Mouse (Mus musculus) myocyte (in vitro differentiated cells): Measurements from ENCODE around the gene Morn1. TPM values are rescaled to one million over a fixed set of nuclear protein-coding genes. Genes with fewer than 3 reads are reported as not detected.

ENCODE experiments used
- H3K27me3 ChIP-seq: one replicate; pipeline ENCODE4 v1.6.1; 2011; ENCODE audit not compliant: control insufficient read depth, insufficient read depth, insufficient read length
- H3K36me3 ChIP-seq: one replicate; pipeline ENCODE4 v1.6.1; 2011; ENCODE audit not compliant: control insufficient read depth, insufficient read depth
- H3K4me2 ChIP-seq: one replicate; pipeline ENCODE4 v1.6.1; 2011; ENCODE audit warnings: low read depth, control low read depth
- H3K4me3 ChIP-seq: one replicate; pipeline ENCODE4 v1.5.1; 2011; ENCODE audit warnings: mild to moderate bottlenecking, control low read depth, moderate library complexity
- H3K79me2 ChIP-seq: one replicate; pipeline ENCODE4 v1.6.1; 2011; ENCODE audit not compliant: control insufficient read depth, insufficient read depth
- H3ac ChIP-seq: one replicate; pipeline ENCODE4 v1.6.1; 2011; ENCODE audit not compliant: control insufficient read depth, insufficient read length
- CEBPB ChIP-seq: IDR thresholded peaks from 2 replicates; pipeline ENCODE4 v1.6.1; 2011; ENCODE audit warnings: mild to moderate bottlenecking, moderate library complexity; ENCODE audit not compliant: poor library complexity, insufficient read depth, severe bottlenecking
- E2F4 ChIP-seq: IDR thresholded peaks from one replicate; pipeline ENCODE4 v1.6.1; 2011; ENCODE audit warnings: mild to moderate bottlenecking, control low read depth, moderate library complexity; ENCODE audit not compliant: insufficient read depth
- MAX ChIP-seq: IDR thresholded peaks from one replicate; pipeline ENCODE4 v1.6.1; 2011; ENCODE audit warnings: low read depth, mild to moderate bottlenecking, control low read depth
- MYOD1 ChIP-seq, 3 experiments: IDR thresholded peaks; one replicate each; pipeline ENCODE4 v1.6.1; 2011; ENCODE audit warnings: control low read depth in 2 of 3, low read depth in 2 of 3, mild to moderate bottlenecking in 2 of 3, moderate library complexity in 1 of 3; ENCODE audit not compliant: insufficient read length in 2 of 3, control insufficient read depth in 1 of 3
- MYOG ChIP-seq, 3 experiments: IDR thresholded peaks; one replicate each; pipeline ENCODE4 v1.6.1; 2011; ENCODE audit warnings: control low read depth in 2 of 3, low read depth in 2 of 3, mild to moderate bottlenecking in 2 of 3; ENCODE audit not compliant: insufficient read length in 2 of 3, control insufficient read depth in 1 of 3, insufficient read depth in 1 of 3
- POLR2A ChIP-seq: IDR thresholded peaks from one replicate; pipeline ENCODE4 v1.6.1; 2011; ENCODE audit warnings: low read depth, mild to moderate bottlenecking, control low read depth, moderate library complexity; ENCODE audit not compliant: insufficient read length
- POLR2AphosphoS2 ChIP-seq: IDR thresholded peaks from one replicate; pipeline ENCODE4 v1.6.1; 2011; ENCODE audit warnings: low read depth, control low read depth; ENCODE audit not compliant: insufficient read length
- REST ChIP-seq: IDR thresholded peaks from one replicate; pipeline ENCODE4 v1.6.1; 2011; ENCODE audit warnings: mild to moderate bottlenecking, control low read depth, moderate library complexity; ENCODE audit not compliant: insufficient read depth, insufficient read length
- SRF ChIP-seq: IDR thresholded peaks from one replicate; pipeline ENCODE4 v1.6.1; 2011; ENCODE audit warnings: low read depth; ENCODE audit not compliant: control insufficient read depth, insufficient read length
- TCF12 ChIP-seq: IDR thresholded peaks from one replicate; pipeline ENCODE4 v1.6.1; 2011; ENCODE audit warnings: mild to moderate bottlenecking, control low read depth; ENCODE audit not compliant: poor library complexity, insufficient read depth, severe bottlenecking
- TCF3 ChIP-seq: IDR thresholded peaks from one replicate; pipeline ENCODE4 v1.6.1; 2011; ENCODE audit warnings: low read depth, control low read depth; ENCODE audit not compliant: insufficient read length
- USF1 ChIP-seq: IDR thresholded peaks from one replicate; pipeline ENCODE4 v1.6.1; 2011; ENCODE audit warnings: low read depth, mild to moderate bottlenecking, control low read depth, moderate library complexity
- polyA plus RNA-seq: library from polyadenylated mRNA; unstranded; fragments of >200 nt; fragmentation: generic; extraction: Trizol; gene quantifications from one replicate; pipeline ENCODE4 v1.2.1, GENCODE M21; 2012; ENCODE audit warnings: missing spikeins

Morn1 gene
- polyA plus RNA-seq, 1 experiment = 2.6 TPM

DNA sequence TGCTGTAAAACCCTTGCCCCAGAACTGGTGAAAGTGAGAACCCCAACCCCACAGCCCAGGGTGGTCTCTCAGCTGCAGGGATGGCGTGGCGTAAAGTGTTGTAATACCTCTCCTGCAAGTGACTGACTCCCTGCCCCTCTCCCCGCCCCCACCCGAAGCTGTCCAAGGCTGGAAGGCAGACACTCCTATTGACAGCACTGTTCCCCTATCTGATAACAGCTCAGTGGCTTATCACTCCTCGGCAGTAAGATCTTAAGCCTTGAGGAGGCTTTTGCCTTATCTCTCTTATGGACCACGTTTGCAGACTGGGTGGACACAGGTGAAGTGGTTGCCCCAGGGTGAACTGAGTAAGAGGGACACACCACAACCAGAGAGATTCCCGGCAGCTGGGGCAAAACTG lies 38.9 kb downstream of the Morn1 start:
- Histone ChIP-seq H3K79me2 (no peaks in the 10 kb centered on the region), H3K27me3 (no peaks in the 10 kb centered on the region), H3K4me2 (no peak overlapping the region), H3K36me3 (no peaks in the 10 kb centered on the region), H3ac (no peak overlapping the region), H3K4me3 (no peak overlapping the region)
- no peak for TF ChIP-seq TCF12
- no peak for TF ChIP-seq MYOG (IDR thresholded peaks at IDR 0.05; ENCODE audit: control insufficient read depth in 1 of 3, insufficient read depth in 1 of 3, insufficient read length in 2 of 3, low read depth in 2 of 3)
- no peak for TF ChIP-seq TCF3
- no peak for TF ChIP-seq MAX
- no peak for TF ChIP-seq SRF
- no peak for TF ChIP-seq MYOD1 (IDR thresholded peaks at IDR 0.05; ENCODE audit: control insufficient read depth in 1 of 3, insufficient read length in 2 of 3, low read depth in 2 of 3)
- no peak for TF ChIP-seq POLR2A
- no peak for TF ChIP-seq USF1
- TF ChIP-seq REST = no peak
- no peak for TF ChIP-seq CEBPB
- no peak for TF ChIP-seq POLR2AphosphoS2
- no peak for TF ChIP-seq E2F4

DNA sequence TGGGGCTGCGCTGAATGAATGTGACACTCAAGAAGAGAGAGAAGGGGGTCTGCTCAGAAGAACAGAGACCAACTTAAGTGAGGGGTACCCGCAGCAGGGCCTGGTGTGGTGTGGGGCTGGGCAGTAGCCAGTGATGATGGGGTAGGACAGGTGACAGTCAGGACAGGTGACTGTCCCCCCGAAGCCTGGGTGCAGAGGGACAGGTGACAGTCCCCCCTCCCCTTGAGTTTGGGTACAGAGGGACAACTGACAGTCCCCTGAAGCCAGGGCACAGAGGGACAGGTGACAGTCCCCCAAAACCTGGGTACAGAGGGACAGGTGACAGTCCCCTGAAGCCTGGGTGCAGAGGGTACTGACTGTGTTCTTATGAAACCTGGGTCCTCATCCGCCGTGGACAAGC lies 39.8 kb downstream of the Morn1 start:
- Histone ChIP-seq H3K4me2 (no peak overlapping the region), H3K79me2 (no peaks in the 10 kb centered on the region), H3K36me3 (no peaks in the 10 kb centered on the region), H3K27me3 (no peaks in the 10 kb centered on the region), H3ac (no peak overlapping the region), H3K4me3 (no peak overlapping the region)
- TF ChIP-seq SRF (no peak), POLR2A (no peak), CEBPB (no peak), MYOD1 (IDR thresholded peaks at IDR 0.05; ENCODE audit: control insufficient read depth in 1 of 3, insufficient read length in 2 of 3, low read depth in 2 of 3) (peak in 1 of 3 experiments; percentile 71), MYOG (IDR thresholded peaks at IDR 0.05; ENCODE audit: control insufficient read depth in 1 of 3, insufficient read depth in 1 of 3, insufficient read length in 2 of 3, low read depth in 2 of 3) (peak in 1 of 3 experiments; percentile 21), TCF12 (no peak)

DNA sequence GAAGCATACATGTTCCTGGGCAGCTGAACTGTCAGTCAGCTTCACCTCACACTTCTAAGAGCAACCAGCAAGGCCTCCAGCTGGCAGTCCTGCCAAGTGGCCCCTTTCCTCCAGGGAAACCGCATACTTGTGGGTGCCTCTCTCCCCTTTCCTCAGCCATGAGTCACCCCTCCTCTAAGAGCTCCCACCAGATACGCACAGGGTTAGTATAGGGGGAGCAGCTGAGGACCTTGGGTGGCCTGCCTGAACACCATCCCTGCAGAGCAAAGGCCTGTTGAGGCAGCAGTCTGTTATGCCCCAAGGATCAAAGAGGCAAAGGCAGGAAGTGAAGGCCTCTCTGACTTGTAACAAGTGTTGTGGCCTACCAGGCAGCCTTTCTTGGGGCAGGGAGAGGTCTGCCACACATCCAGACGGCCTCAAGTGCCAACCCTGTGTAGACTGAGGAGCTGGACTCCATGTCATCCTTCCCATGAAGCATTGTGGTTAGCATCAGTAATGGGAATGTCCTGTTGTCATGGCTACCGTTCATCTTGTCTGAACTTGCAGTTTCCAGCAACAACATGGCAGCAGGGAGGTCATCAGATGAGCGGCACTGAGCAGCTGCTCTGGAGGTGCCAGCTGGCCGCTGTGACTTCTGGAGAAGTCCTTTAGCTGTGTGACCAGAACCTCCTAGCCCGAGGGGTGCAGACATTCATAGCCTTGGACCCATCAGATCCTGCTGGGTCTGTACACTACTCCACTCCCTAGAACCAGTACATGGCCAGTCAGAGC lies 40.4 kb downstream of the Morn1 start:
- TF ChIP-seq POLR2A (no peak), MYOD1 (IDR thresholded peaks at IDR 0.05; ENCODE audit: control insufficient read depth in 1 of 3, insufficient read length in 2 of 3, low read depth in 2 of 3) (peak; percentile 6 to 85 (median 76)), MYOG (IDR thresholded peaks at IDR 0.05; ENCODE audit: control insufficient read depth in 1 of 3, insufficient read depth in 1 of 3, insufficient read length in 2 of 3, low read depth in 2 of 3) (peak in 2 of 3 experiments; percentile 75 to 84), TCF3 (peak; percentile 28)
- Histone ChIP-seq H3ac (no peak overlapping the region), H3K36me3 (no peaks in the 10 kb centered on the region), H3K79me2 (no peaks in the 10 kb centered on the region), H3K27me3 (no peaks in the 10 kb centered on the region), H3K4me3 (no peak overlapping the region), H3K4me2 (peak overlapping the region; percentile 14)

GRCm38 (mm10) chr4:155128411-155128810 lies 42.0 kb downstream of the Morn1 start:
- TF ChIP-seq CEBPB (no peak), MYOD1 (IDR thresholded peaks at IDR 0.05; ENCODE audit: control insufficient read depth in 1 of 3, insufficient read length in 2 of 3, low read depth in 2 of 3) (no peak), POLR2AphosphoS2 (no peak), MAX (no peak), TCF3 (no peak), MYOG (IDR thresholded peaks at IDR 0.05; ENCODE audit: control insufficient read depth in 1 of 3, insufficient read depth in 1 of 3, insufficient read length in 2 of 3, low read depth in 2 of 3) (no peak), E2F4 (no peak), SRF (no peak)

GRCm38 (mm10) chr4:155129132-155129917 lies 42.9 kb downstream of the Morn1 start:
- Histone ChIP-seq H3K4me3 (no peak overlapping the region), H3K27me3 (no peaks in the 10 kb centered on the region), H3K79me2 (no peaks in the 10 kb centered on the region), H3K36me3 (no peaks in the 10 kb centered on the region), H3K4me2 (peak overlapping the region; percentile 55), H3ac (no peak overlapping the region)
- TF ChIP-seq MYOG (IDR thresholded peaks at IDR 0.05; ENCODE audit: control insufficient read depth in 1 of 3, insufficient read depth in 1 of 3, insufficient read length in 2 of 3, low read depth in 2 of 3) (no peak), CEBPB (no peak), MYOD1 (IDR thresholded peaks at IDR 0.05; ENCODE audit: control insufficient read depth in 1 of 3, insufficient read length in 2 of 3, low read depth in 2 of 3) (peak in 1 of 3 experiments; percentile 16), REST (no peak), USF1 (no peak)

More at GRCm38 (mm10) chr4:155128411-155128810, 42.0 kb downstream of the Morn1 start:
- Histone ChIP-seq H3ac (no peak overlapping the region), H3K4me2 (no peak overlapping the region), H3K27me3 (no peaks in the 10 kb centered on the region), H3K36me3 (no peaks in the 10 kb centered on the region), H3K4me3 (no peak overlapping the region), H3K79me2 (no peaks in the 10 kb centered on the region)
